Mouse (Mus musculus): ENCODE measurements around the gene Zdhhc13. TPM values are rescaled to one million over a fixed set of nuclear protein-coding genes. Genes with fewer than 3 reads are reported as not detected.

Gene Zdhhc13
- total RNA-seq, 1 experiment from 2014 or later: 52.3 TPM

GRCm38 (mm10) chr7:48836949-48837348, 48.1 kb downstream of the Zdhhc13 start:
- ATAC-seq (replicated peaks; ENCODE audit: low read depth, poor library complexity, severe bottlenecking): peak; percentile 90

GRCm38 (mm10) chr7:48838434-48838833, 49.6 kb downstream of the Zdhhc13 start:
- peak; percentile 43; the same call in 1 of the 2 replicates for ATAC-seq (replicated peaks; ENCODE audit: low read depth, poor library complexity, severe bottlenecking)

- ATAC-seq (replicated peaks; ENCODE audit: low read depth, poor library complexity, severe bottlenecking): no peak
Observed at GRCm38 (mm10) chr7:48840545-48840944, 51.7 kb downstream of the Zdhhc13 start.

GRCm38 (mm10) chr7:48841538-48841937, 52.7 kb downstream of the Zdhhc13 start:
- ATAC-seq (replicated peaks; ENCODE audit: low read depth, poor library complexity, severe bottlenecking): no peak

- no peak for ATAC-seq (replicated peaks; ENCODE audit: low read depth, poor library complexity, severe bottlenecking)
Observed at GRCm38 (mm10) chr7:48842353-48842752, 53.5 kb downstream of the Zdhhc13 start.

GRCm38 (mm10) chr7:48843541-48843940, 54.7 kb downstream of the Zdhhc13 start:
- ATAC-seq (replicated peaks; ENCODE audit: low read depth, poor library complexity, severe bottlenecking): no peak

- ATAC-seq (replicated peaks; ENCODE audit: low read depth, poor library complexity, severe bottlenecking): no peak
Observed at GRCm38 (mm10) chr7:48845213-48845973, 56.6 kb downstream of the Zdhhc13 start.

- no peak for ATAC-seq (replicated peaks; ENCODE audit: low read depth, poor library complexity, severe bottlenecking)
Observed at GRCm38 (mm10) chr7:48846755-48847154, 58.0 kb downstream of the Zdhhc13 start.

GRCm38 (mm10) chr7:48847820-48848650, 59.2 kb downstream of the Zdhhc13 start, which contains the start of gene Csrp3:
Gene Csrp3 (minus strand): TSS chr7:48848033.
- no peak for ATAC-seq (replicated peaks; ENCODE audit: low read depth, poor library complexity, severe bottlenecking)

- ATAC-seq (replicated peaks; ENCODE audit: low read depth, poor library complexity, severe bottlenecking): no peak
Observed at GRCm38 (mm10) chr7:48851529-48852104, 62.8 kb downstream of the Zdhhc13 start.

GRCm38 (mm10) chr7:48853496-48853895, 64.7 kb downstream of the Zdhhc13 start:
- ATAC-seq (replicated peaks; ENCODE audit: low read depth, poor library complexity, severe bottlenecking): no peak

GRCm38 (mm10) chr7:48855461-48855860, 66.7 kb downstream of the Zdhhc13 start:
- no peak for ATAC-seq (replicated peaks; ENCODE audit: low read depth, poor library complexity, severe bottlenecking)

- ATAC-seq (replicated peaks; ENCODE audit: low read depth, poor library complexity, severe bottlenecking): no peak
Observed at GRCm38 (mm10) chr7:48858257-48858656, 69.5 kb downstream of the Zdhhc13 start.

GRCm38 (mm10) chr7:48859362-48859761, 70.6 kb downstream of the Zdhhc13 start:
- ATAC-seq (replicated peaks; ENCODE audit: low read depth, poor library complexity, severe bottlenecking): peak; percentile 69

GRCm38 (mm10) chr7:48860948-48861347, 72.1 kb downstream of the Zdhhc13 start:
- no peak for ATAC-seq (replicated peaks; ENCODE audit: low read depth, poor library complexity, severe bottlenecking)

- ATAC-seq (replicated peaks; ENCODE audit: low read depth, poor library complexity, severe bottlenecking): no peak
Observed at GRCm38 (mm10) chr7:48861796-48862195, 73.0 kb downstream of the Zdhhc13 start.

- no peak for ATAC-seq (replicated peaks; ENCODE audit: low read depth, poor library complexity, severe bottlenecking)
Observed at GRCm38 (mm10) chr7:48864199-48864598, 75.4 kb downstream of the Zdhhc13 start.

GRCm38 (mm10) chr7:48864671-48865458, 76.1 kb downstream of the Zdhhc13 start:
- peak; percentile 76 for ATAC-seq (replicated peaks; ENCODE audit: low read depth, poor library complexity, severe bottlenecking)

- no peak for ATAC-seq (replicated peaks; ENCODE audit: low read depth, poor library complexity, severe bottlenecking)
Observed at GRCm38 (mm10) chr7:48867576-48867975, 78.8 kb downstream of the Zdhhc13 start.

- no peak for ATAC-seq (replicated peaks; ENCODE audit: low read depth, poor library complexity, severe bottlenecking)
Observed at GRCm38 (mm10) chr7:48870144-48870543, 81.3 kb downstream of the Zdhhc13 start.
